Mouse (Mus musculus) megakaryocyte, embryonic 14.5 days (primary cell): ENCODE results near the gene Ddrgk1. TPM values are rescaled to one million over a fixed set of nuclear protein-coding genes. Genes with fewer than 3 reads are reported as not detected.

Source experiments
- H3K27me3 ChIP-seq: replicated peaks from 2 replicates; pipeline ENCODE3; 2012; ENCODE audit warnings: inconsistent platforms
- H3K36me3 ChIP-seq: replicated peaks from 2 replicates; pipeline ENCODE3; 2012; ENCODE audit warnings: low read length, inconsistent platforms, mixed read lengths
- H3K4me1 ChIP-seq: 2 replicates; pipeline ENCODE4 v1.6.1; 2012; ENCODE audit warnings: inconsistent platforms
- H3K4me3 ChIP-seq: replicated peaks from 2 replicates; pipeline ENCODE3; 2012; ENCODE audit warnings: moderate library complexity, mild to moderate bottlenecking, inconsistent platforms
- H3K9me3 ChIP-seq: 2 replicates; pipeline ENCODE4 v1.6.1; 2012; ENCODE audit warnings: inconsistent platforms
- FLI1 ChIP-seq: IDR thresholded peaks from 2 replicates; pipeline ENCODE4 v1.6.1; 2012; ENCODE audit warnings: low read length, inconsistent platforms, mixed read lengths
- GATA1 ChIP-seq: IDR thresholded peaks from 3 replicates; pipeline ENCODE4 v1.6.1; 2012; ENCODE audit warnings: mixed read lengths, low read length, inconsistent platforms, borderline replicate concordance
- polyA plus RNA-seq: library from polyadenylated mRNA; stranded (reverse); fragments of >175 nt; gene quantifications from 2 replicates; pipeline ENCODE4 v1.2.3, GENCODE M21; 2012; ENCODE audit warnings: low replicate concordance; ENCODE audit not compliant: insufficient read depth

Ddrgk1 gene
- polyA plus RNA-seq, 1 experiment, result 105 TPM

- Histone ChIP-seq H3K9me3 (no peaks in the 10 kb centered on the region), H3K36me3 (peaks cover 58% of the 10 kb centered on the region), H3K4me3 (no peak overlapping the region), H3K27me3 (no peaks in the 10 kb centered on the region), H3K4me1 (no peaks in the 10 kb centered on the region)
- TF ChIP-seq GATA1, result no peak
- no peak for TF ChIP-seq FLI1
Observed at GRCm38 (mm10) chr2:130613091-130613490, 51.4 kb downstream of the Ddrgk1 start.

Other genes with a start within 250 kb of the Ddrgk1 start
- gene Vps16, start 240.3 kb downstream of the Ddrgk1 start, polyA plus RNA-seq, result 8.9 TPM in 1 of 2 replicates, not detected in the other
- 19.1 and 25.2 TPM in 2 replicates for gene Pced1a, start 240.0 kb downstream of the Ddrgk1 start, polyA plus RNA-seq
- gene Ptpra, start 214.4 kb downstream of the Ddrgk1 start, polyA plus RNA-seq, result 8.0 and 14.1 TPM in 2 replicates
- 94.8 and 158 TPM in 2 replicates for gene Mrps26, start 100.9 kb downstream of the Ddrgk1 start, polyA plus RNA-seq
- 0.27 TPM in 1 of 2 replicates, not detected in the other for gene Oxt, start 88.5 kb downstream of the Ddrgk1 start, polyA plus RNA-seq
- not detected in 2 replicates for gene Avp, start 82.1 kb downstream of the Ddrgk1 start, polyA plus RNA-seq
- gene Fastkd5, start 34.6 kb downstream of the Ddrgk1 start, polyA plus RNA-seq, result 0.94 TPM in 1 of 2 replicates, not detected in the other
- gene Ubox5, start 34.6 kb downstream of the Ddrgk1 start, polyA plus RNA-seq, result 1.8 and 1.9 TPM in 2 replicates
- gene Lzts3, start 21.9 kb downstream of the Ddrgk1 start, polyA plus RNA-seq, result 0.46 TPM in 1 of 2 replicates, not detected in the other
- gene Itpa, start 3.0 kb upstream of the Ddrgk1 start, polyA plus RNA-seq, result 8.6 and 10.1 TPM in 2 replicates
- gene Slc4a11, start 32.9 kb upstream of the Ddrgk1 start, polyA plus RNA-seq, result 0.53 and 0.58 TPM in 2 replicates
- 0.98 and 1.4 TPM in 2 replicates for gene 4930402H24Rik, start 241.7 kb upstream of the Ddrgk1 start, polyA plus RNA-seq
- gene Atrn, start 241.8 kb upstream of the Ddrgk1 start, polyA plus RNA-seq, result 0.73 and 1.2 TPM in 2 replicates